Mouse (Mus musculus): ENCODE results near the gene Ino80.

The Ino80 gene

GRCm38 (mm10) chr2:119324576-119325318 is 152.7 kb downstream of the Ino80 start:
- peak; percentile 46 for DNase-seq (ENCODE audit: low read depth, low spot score)

- peak; percentile 40 for DNase-seq (ENCODE audit: low read depth, low spot score)
Observed at GRCm38 (mm10) chr2:119323866-119324575, 153.5 kb downstream of the Ino80 start.
